Mouse (Mus musculus) embryonic facial prominence, embryonic 15.5 days (tissue): ENCODE results near the gene Tmem267. TPM values are rescaled to one million over a fixed set of nuclear protein-coding genes. Genes with fewer than 3 reads are reported as not detected.
"Not testable (repeated sequence)": the region's sequence is repeated elsewhere in the genome, so short reads cannot be mapped to it uniquely, and the experiment has no call there.

Experiments used
- ATAC-seq: fragments of 200-750 bp; cut with Nextera tagmentation; 2 replicates; pipeline ENCODE4 v1.8.0; 2017; ENCODE audit warnings: low read depth, moderate TSS enrichment; ENCODE audit not compliant: insufficient number of reproducible peaks, low FRiP score, low TSS enrichment
- H3K27ac ChIP-seq: fragments of 300-500 bp; sonication (generic); replicated peaks from 2 replicates; pipeline ENCODE4 v1.5.1; 2015; ENCODE audit warnings: mild to moderate bottlenecking, inconsistent platforms
- H3K27me3 ChIP-seq: fragments of 300-500 bp; sonication (generic); 2 replicates; pipeline ENCODE4 v1.6.1; 2015; ENCODE audit warnings: inconsistent platforms
- H3K36me3 ChIP-seq: fragments of 300-500 bp; sonication (generic); 2 replicates; pipeline ENCODE4 v1.6.1; 2015; ENCODE audit warnings: mild to moderate bottlenecking, inconsistent platforms
- H3K4me1 ChIP-seq: fragments of 300-500 bp; sonication (generic); 2 replicates; pipeline ENCODE4 v1.6.1; 2015; ENCODE audit warnings: inconsistent platforms
- H3K4me2 ChIP-seq: fragments of 300-500 bp; sonication (generic); replicated peaks from 2 replicates; pipeline ENCODE4 v1.6.1; 2015; ENCODE audit warnings: mild to moderate bottlenecking, inconsistent platforms
- H3K4me3 ChIP-seq: fragments of 300-500 bp; sonication (generic); replicated peaks from 2 replicates; pipeline ENCODE4 v1.5.1; 2015; ENCODE audit warnings: mild to moderate bottlenecking, inconsistent platforms
- H3K9ac ChIP-seq: fragments of 300-500 bp; sonication (generic); 2 replicates; pipeline ENCODE4 v1.6.1; 2015; ENCODE audit warnings: inconsistent platforms
- H3K9me3 ChIP-seq: fragments of 300-500 bp; sonication (generic); replicated peaks from 2 replicates; pipeline ENCODE4 v1.6.1; 2016; ENCODE audit warnings: inconsistent platforms
- WGBS: fragments of 180-500 bp; shearing (Covaris S2); methylation state at CpG from one replicate; pipeline ENCODE4 v1.1.7; 2015; 5-methylcytosine and 5-hydroxymethylcytosine counted together
- polyA plus RNA-seq: library from polyadenylated mRNA; unstranded; fragments of >200 nt; fragmentation: Nextera tagmentation; extraction: Ambion mirVana; gene quantifications from 2 replicates; pipeline ENCODE4 v1.2.1, GENCODE M21; 2015

Tmem267 gene
- polyA plus RNA-seq, 1 experiment from 2014 or later: 1.5 TPM

DNA sequence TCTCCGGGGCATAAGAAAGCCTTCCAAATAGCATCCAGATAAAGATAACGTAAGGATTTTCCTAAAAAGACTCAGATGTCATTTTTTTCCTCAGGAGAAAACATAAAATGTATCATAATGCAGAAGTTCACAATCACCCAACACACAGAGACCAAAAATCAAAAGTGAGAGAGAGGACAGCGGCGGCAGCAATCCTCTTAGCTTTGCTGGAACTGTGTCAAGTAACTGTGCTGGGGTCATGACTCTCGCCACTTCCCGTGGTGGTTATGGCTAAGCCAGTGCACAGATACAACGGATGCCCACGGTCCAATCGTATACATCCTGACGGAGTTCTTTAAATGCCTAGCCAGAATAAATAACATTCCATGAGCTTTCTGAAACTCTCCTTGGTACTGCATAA is 4.2 kb downstream of the Tmem267 start:
- not testable (repeated sequence) for H3K36me3 ChIP-seq, H3K4me2 ChIP-seq, H3K4me1 ChIP-seq, H3K4me3 ChIP-seq, H3K27me3 ChIP-seq, H3K27ac ChIP-seq, H3K9ac ChIP-seq
- H3K9me3 ChIP-seq: peaks cover 20% of the 10 kb centered on the region
- peak; percentile 6; the same call in 1 of the 2 replicates for ATAC-seq
- 90% methylated on average over 10 of the region's 10 CpGs for WGBS

GRCm38 (mm10) chr13:119494938-119495337 is 7.1 kb downstream of the Tmem267 start:
- H3K9me3 ChIP-seq: peaks cover 19% of the 10 kb centered on the region
- H3K4me1 ChIP-seq, H3K27ac ChIP-seq, H3K36me3 ChIP-seq, H3K9ac ChIP-seq, H3K4me2 ChIP-seq, H3K27me3 ChIP-seq, H3K4me3 ChIP-seq: not testable (repeated sequence)
- ATAC-seq: 0 out of 2 replicates have a peak, but pooled peaks have one; percentile 8
- WGBS: 96% methylated on average over 13 of the region's 22 CpGs

DNA sequence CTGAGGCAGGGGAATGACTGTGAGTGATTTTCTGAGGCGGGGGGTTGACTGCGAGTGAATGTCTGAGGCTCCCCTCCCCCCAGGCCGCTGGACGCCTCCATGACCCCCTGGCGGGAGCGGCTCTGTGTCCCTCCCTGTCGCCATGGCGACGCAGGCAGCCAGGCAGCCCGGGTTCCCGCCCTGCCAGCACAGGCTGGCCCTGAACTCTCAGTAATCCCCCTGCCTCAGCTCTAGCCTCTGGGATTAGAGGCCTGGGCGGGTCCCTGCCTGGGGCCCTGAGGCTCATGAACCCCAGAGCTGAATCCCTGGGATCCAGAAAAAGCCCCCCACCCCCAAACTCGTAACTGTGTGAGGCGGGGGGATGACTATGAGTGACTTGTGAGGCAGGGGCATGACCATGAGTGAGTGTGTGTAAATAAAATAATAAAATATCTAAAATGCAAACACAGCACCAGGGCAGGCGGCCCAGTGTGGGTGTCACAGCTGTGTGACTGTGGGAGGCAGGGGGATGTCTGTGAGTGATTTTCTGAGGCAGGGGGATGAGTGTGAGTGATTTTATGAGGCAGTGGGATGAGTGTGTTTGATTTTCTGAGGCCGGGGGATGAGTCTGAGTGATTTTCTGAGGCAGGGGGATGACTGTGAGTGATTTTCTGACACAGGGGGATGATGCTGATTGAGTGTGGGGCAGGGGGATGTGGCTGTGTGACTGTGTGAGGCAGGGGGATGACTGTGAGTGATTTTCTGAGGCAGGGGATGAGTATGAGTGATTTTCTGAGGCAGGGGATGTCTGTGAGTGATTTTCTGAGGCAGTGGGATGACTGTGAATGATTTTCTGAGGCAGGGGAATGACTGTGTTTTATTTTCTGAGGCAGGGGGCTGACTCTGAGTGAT is 108.7 kb downstream of the Tmem267 start:
- peak; percentile 93 for ATAC-seq

GRCm38 (mm10) chr13:119598466-119598865 is 110.6 kb downstream of the Tmem267 start:
- not testable (repeated sequence) for H3K27ac ChIP-seq, H3K4me2 ChIP-seq, ATAC-seq, H3K9ac ChIP-seq, H3K4me1 ChIP-seq, H3K36me3 ChIP-seq, H3K4me3 ChIP-seq, H3K27me3 ChIP-seq
- H3K9me3 ChIP-seq: peaks cover 23% of the 10 kb centered on the region

More for the DNA sequence above, 108.7 kb downstream of the Tmem267 start:
- H3K36me3 ChIP-seq, H3K4me3 ChIP-seq, H3K9ac ChIP-seq, H3K4me1 ChIP-seq, H3K4me2 ChIP-seq, H3K27ac ChIP-seq, H3K27me3 ChIP-seq: not testable (repeated sequence)
- H3K9me3 ChIP-seq: peaks cover 20% of the 10 kb centered on the region
- 67% methylated on average over 15 of the region's 16 CpGs for WGBS

DNA sequence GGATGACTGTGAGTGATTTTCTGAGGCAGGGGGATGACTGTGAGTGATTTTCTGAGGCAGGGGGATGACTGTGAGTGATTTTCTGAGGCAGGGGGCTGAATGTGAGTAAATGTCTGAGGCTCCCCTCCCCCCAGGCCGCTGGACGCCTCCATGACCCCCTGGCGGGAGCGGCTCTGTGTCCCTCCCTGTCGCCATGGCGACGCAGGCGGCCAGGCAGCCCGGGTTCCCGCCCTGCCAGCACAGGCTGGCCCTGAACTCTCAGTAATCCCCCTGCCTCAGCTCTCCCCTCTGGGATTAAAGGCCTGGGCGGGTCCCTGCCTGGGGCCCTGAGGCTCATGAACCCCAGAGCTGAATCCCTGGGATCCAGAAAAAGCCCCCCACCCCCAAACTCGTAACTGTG is 111.2 kb downstream of the Tmem267 start:
- not testable (repeated sequence) for H3K27ac ChIP-seq, H3K27me3 ChIP-seq, H3K4me3 ChIP-seq, H3K4me1 ChIP-seq, H3K36me3 ChIP-seq, H3K9ac ChIP-seq, ATAC-seq, H3K4me2 ChIP-seq
- WGBS: 77% methylated on average over 12 of the region's 12 CpGs
- peaks cover 28% of the 10 kb centered on the region for H3K9me3 ChIP-seq

- H3K4me3 ChIP-seq, H3K4me1 ChIP-seq, H3K9ac ChIP-seq, H3K27ac ChIP-seq, ATAC-seq, H3K36me3 ChIP-seq, H3K27me3 ChIP-seq, H3K4me2 ChIP-seq: not testable (repeated sequence)
- 56% methylated on average over 2 of the region's 2 CpGs for WGBS
- H3K9me3 ChIP-seq: peaks cover 30% of the 10 kb centered on the region
Measured at GRCm38 (mm10) chr13:119599498-119599897, 111.7 kb downstream of the Tmem267 start.

DNA sequence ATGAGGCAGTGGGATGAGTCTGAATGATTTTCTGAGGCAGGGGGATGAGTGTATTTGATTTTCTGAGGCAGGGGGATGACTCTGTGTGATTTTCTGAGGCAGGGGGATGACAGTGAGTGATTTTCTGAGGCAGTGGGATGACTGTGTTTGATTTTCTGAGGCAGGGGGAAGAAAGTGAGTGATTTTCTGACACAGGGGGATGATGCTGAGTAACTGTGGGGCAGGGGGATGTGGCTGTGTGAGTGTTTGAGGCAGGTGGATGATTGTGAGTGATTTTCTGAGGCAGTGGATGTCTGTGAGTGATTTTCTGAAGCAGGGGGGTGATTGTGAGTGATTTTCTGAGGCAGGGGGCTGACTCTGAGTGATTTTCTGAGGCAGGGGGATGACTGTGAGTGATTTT is 112.3 kb downstream of the Tmem267 start:
- H3K27ac ChIP-seq, H3K4me3 ChIP-seq, H3K27me3 ChIP-seq, H3K4me1 ChIP-seq, H3K9ac ChIP-seq, H3K4me2 ChIP-seq, H3K36me3 ChIP-seq: not testable (repeated sequence)
- peak; percentile 27; the same call in 1 of the 2 replicates for ATAC-seq
- peaks cover 30% of the 10 kb centered on the region for H3K9me3 ChIP-seq

- H3K4me1 ChIP-seq, ATAC-seq, H3K4me3 ChIP-seq, H3K36me3 ChIP-seq, H3K4me2 ChIP-seq, H3K9ac ChIP-seq, H3K27ac ChIP-seq, H3K27me3 ChIP-seq: not testable (repeated sequence)
- 55% methylated on average over 12 of the region's 13 CpGs for WGBS
- H3K9me3 ChIP-seq: peaks cover 17% of the 10 kb centered on the region
Measured at GRCm38 (mm10) chr13:119602688-119603331, 115.0 kb downstream of the Tmem267 start.

DNA sequence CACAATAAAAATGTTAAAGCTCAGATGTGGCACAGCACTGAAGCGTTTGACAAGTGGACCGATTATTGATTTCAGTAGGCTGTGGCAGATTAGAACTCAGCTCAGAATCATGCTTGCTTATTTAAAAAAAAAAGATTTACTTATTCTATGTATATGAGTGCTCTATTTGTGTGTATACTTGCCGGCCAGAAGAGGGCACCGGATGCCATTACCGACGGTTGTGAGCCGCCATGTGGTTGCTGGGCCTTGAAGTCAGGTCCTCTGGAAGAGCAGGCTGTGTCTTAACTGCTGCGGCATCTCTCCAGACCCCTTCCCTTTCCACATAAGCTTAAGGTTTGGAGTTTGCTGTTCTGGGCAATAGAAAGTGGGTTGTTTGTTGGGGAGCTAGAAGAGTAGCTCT is 116.1 kb downstream of the Tmem267 start:
- WGBS: 94% methylated on average over 8 of the region's 8 CpGs
- ATAC-seq: peak; percentile 10; the same call in 1 of the 2 replicates

GRCm38 (mm10) chr13:119604322-119604721 is 116.5 kb downstream of the Tmem267 start:
- not testable (repeated sequence) for H3K9ac ChIP-seq, H3K27ac ChIP-seq, H3K27me3 ChIP-seq, H3K4me2 ChIP-seq, H3K4me1 ChIP-seq, H3K36me3 ChIP-seq, H3K4me3 ChIP-seq
- 89% methylated on average over 8 of the region's 9 CpGs for WGBS
- ATAC-seq: 0 out of 2 replicates have a peak, but pooled peaks have one; percentile 5
- peaks cover 10% of the 10 kb centered on the region for H3K9me3 ChIP-seq

More for the DNA sequence above, 116.1 kb downstream of the Tmem267 start:
- H3K4me2 ChIP-seq, H3K27ac ChIP-seq, H3K9ac ChIP-seq, H3K4me1 ChIP-seq, H3K27me3 ChIP-seq, H3K36me3 ChIP-seq, H3K4me3 ChIP-seq: not testable (repeated sequence)
- peaks cover 10% of the 10 kb centered on the region for H3K9me3 ChIP-seq

- no peaks in the 10 kb centered on the region for H3K9me3 ChIP-seq
- H3K4me1 ChIP-seq: no peaks in the 10 kb centered on the region
- no peak overlapping the region for H3K27ac ChIP-seq
- no peaks in the 10 kb centered on the region for H3K27me3 ChIP-seq
- 97% methylated on average over 3 of the region's 3 CpGs for WGBS
- no peak overlapping the region for H3K9ac ChIP-seq
- no peak for ATAC-seq
- H3K36me3 ChIP-seq: no peaks in the 10 kb centered on the region
- H3K4me2 ChIP-seq: no peak overlapping the region
- H3K4me3 ChIP-seq: no peak overlapping the region
Measured at GRCm38 (mm10) chr13:119618841-119619240, 131.0 kb downstream of the Tmem267 start.
